Mouse (Mus musculus) adrenal gland, postnatal 4 days (tissue): Measurements from ENCODE around the gene Gm7073. TPM values are rescaled to one million over a fixed set of nuclear protein-coding genes. Genes with fewer than 3 reads are reported as not detected.

Source experiments
- microRNA-seq: library from miRNA; unstranded; fragments of <30 nt; microRNA quantifications from one replicate; pipeline ENCODE4 v1.2.0, GENCODE M21; 2021
- total RNA-seq, 2 experiments: library from RNA; stranded (reverse); gene quantifications; 2 replicates each; pipeline ENCODE4 v1.2.3; 2021

The Gm7073 gene
- total RNA-seq, 2 experiments from 2014 or later, result not detected

Small RNA genes within 50 kb of the gene (microRNA-seq; reads per million reads assigned to microRNA genes)
- gene Mir505, result 57.1 reads per million, percentile 40 among the genes with 10 or more reads in this experiment

Other genes with a start within 250 kb of the Gm7073 start
- gene Atp11c, start 53.4 kb upstream of the Gm7073 start, total RNA-seq, result 10 to 100 TPM; 17.5 to 18.3 TPM